Mouse (Mus musculus) olfactory bulb, adult 2 months (tissue): ENCODE measurements around the gene Snrpa1. TPM values are rescaled to one million over a fixed set of nuclear protein-coding genes. Genes with fewer than 3 reads are reported as not detected.

ENCODE experiments used
- H3K27ac ChIP-seq: fragments of 200-500 bp; 2 replicates; pipeline ENCODE4 v1.5.1; 2012; ENCODE audit warnings: low read depth, low read length; ENCODE audit not compliant: insufficient read depth
- H3K4me1 ChIP-seq: fragments of 200-500 bp; 2 replicates; pipeline ENCODE4 v1.6.1; 2012; ENCODE audit warnings: low read length; ENCODE audit not compliant: control insufficient read depth, insufficient read depth
- H3K4me3 ChIP-seq: fragments of 200-500 bp; 2 replicates; pipeline ENCODE4 v1.5.1; 2012; ENCODE audit warnings: mild to moderate bottlenecking, low read depth, low read length, moderate library complexity; ENCODE audit not compliant: insufficient read depth
- CTCF ChIP-seq: fragments of 200-500 bp; IDR thresholded peaks from 2 replicates; pipeline ENCODE4 v1.5.1; 2012; ENCODE audit warnings: low read depth, mild to moderate bottlenecking, low read length, moderate library complexity; ENCODE audit not compliant: insufficient read depth
- POLR2A ChIP-seq: fragments of 200-500 bp; IDR thresholded peaks from 2 replicates; pipeline ENCODE4 v1.6.1; 2012; ENCODE audit warnings: mild to moderate bottlenecking, low read depth, low read length, moderate library complexity; ENCODE audit not compliant: insufficient read depth
- WGBS: fragments of 180-500 bp; shearing (Covaris S2); methylation state at CpG from one replicate; pipeline ENCODE4 v1.1.7; 2018; 5-methylcytosine and 5-hydroxymethylcytosine counted together
- polyA plus RNA-seq: library from polyadenylated mRNA; stranded (reverse); fragments of >200 nt; gene quantifications from 2 replicates; pipeline ENCODE4 v1.2.4, GENCODE M21; 2012; ENCODE audit warnings: low replicate concordance; ENCODE audit not compliant: missing spikeins, insufficient read depth, insufficient read length

The Snrpa1 gene
- polyA plus RNA-seq, 1 experiment, result not detected

DNA sequence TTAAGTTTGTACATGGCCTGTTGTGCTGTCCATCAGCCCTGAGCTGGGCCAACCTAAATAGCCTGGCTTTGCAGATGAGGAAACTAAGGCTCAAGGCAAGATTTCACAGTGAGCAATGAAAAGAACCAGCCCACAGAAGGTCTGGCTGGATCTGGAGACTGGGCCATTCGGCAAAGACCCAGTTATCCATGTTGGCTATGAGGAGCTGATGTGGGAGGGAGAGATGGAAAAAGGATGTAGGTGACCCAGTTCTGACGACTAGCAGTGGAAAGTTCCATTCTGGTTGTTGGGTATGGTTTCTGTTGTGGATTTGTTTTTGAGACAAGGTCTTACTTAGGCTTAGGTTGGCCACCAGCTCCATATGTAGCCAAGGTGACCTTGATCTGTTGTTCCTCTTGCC is 29.3 kb downstream of the Snrpa1 start:
- Histone ChIP-seq H3K4me1 (peaks cover 7% of the 10 kb centered on the region), H3K27ac (no peak overlapping the region), H3K4me3 (no peak overlapping the region)
- TF ChIP-seq CTCF, result no peak
- TF ChIP-seq POLR2A, result no peak
- 70% methylated on average over 2 of the region's 2 CpGs for WGBS

DNA sequence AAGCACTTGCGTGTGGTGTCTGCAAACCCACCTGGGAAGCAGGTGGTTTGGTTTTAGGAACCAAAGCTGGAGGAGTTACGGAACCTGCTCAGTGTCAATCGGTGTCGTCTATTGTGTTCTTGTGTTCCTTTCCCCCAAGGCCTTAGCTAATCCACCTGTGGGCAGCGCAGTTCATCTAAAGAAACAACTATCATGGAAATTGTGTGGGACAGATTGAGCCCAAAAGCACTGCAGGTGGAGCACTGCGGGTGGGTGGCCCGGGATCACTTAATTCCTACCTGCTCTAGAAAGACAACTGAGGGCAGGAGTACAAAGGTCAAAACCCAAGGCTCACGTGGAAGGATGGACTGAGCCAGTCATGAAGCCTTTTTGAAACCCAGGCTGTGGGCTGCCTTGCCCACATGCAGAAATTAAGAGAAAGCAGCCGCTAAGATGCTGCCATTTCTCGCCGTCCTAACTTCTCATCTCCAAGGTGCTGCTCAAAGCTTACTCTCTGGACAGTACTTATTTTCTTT is 31.9 kb downstream of the Snrpa1 start:
- Histone ChIP-seq H3K4me3 (no peak overlapping the region), H3K27ac (no peak overlapping the region), H3K4me1 (peaks cover 13% of the 10 kb centered on the region)
- WGBS, result 79% methylated on average over 11 of the region's 11 CpGs
- no peak for TF ChIP-seq CTCF
- no peak for TF ChIP-seq POLR2A

GRCm38 (mm10) chr7:66091553-66091952 is 32.8 kb downstream of the Snrpa1 start:
- Histone ChIP-seq H3K27ac (no peak overlapping the region), H3K4me3 (no peak overlapping the region), H3K4me1 (peaks cover 18% of the 10 kb centered on the region)
- WGBS, result 86% methylated on average over 7 of the region's 7 CpGs
- TF ChIP-seq POLR2A, result no peak
- no peak for TF ChIP-seq CTCF

- TF ChIP-seq CTCF (no peak), POLR2A (no peak)
- H3K4me3 ChIP-seq, result no peak overlapping the region
- WGBS, result 94% methylated on average over 8 of the region's 8 CpGs
- H3K27ac ChIP-seq, result no peak overlapping the region
- H3K4me1 ChIP-seq, result peaks cover 14% of the 10 kb centered on the region
Observed at GRCm38 (mm10) chr7:66092656-66093055, 33.9 kb downstream of the Snrpa1 start.

- TF ChIP-seq CTCF, result no peak
- TF ChIP-seq POLR2A, result no peak
- WGBS, result 40% methylated on average over 5 of the region's 5 CpGs
- no peak overlapping the region for H3K4me3 ChIP-seq
- H3K4me1 ChIP-seq, result peaks cover 10% of the 10 kb centered on the region
- no peak overlapping the region for H3K27ac ChIP-seq
Observed at GRCm38 (mm10) chr7:66094141-66094540, 35.3 kb downstream of the Snrpa1 start.

- TF ChIP-seq POLR2A, result no peak
- no peak for TF ChIP-seq CTCF
- Histone ChIP-seq H3K4me3 (no peak overlapping the region), H3K27ac (no peak overlapping the region), H3K4me1 (peaks cover 10% of the 10 kb centered on the region)
- 83% methylated on average over 7 of the region's 7 CpGs for WGBS
Observed at GRCm38 (mm10) chr7:66098803-66099202, 40.0 kb downstream of the Snrpa1 start.

DNA sequence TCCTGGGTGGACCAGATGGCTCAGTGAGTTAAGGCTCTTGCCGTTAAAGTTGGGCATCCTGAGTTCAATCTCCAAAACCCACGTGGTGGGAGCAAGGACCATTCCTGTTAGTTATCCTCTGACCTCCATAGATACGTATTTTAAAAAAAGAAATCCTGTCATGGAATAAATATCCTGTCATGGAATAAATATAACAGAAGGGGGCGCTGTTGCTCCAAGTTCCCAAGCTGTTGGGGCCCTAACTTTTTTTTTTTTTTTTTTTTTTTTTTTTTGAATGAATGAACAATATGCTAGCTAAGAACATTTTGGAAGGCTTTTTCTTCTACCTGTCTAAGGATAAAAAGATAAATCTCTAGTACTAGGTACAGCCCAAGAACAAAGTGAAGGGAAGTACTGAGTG is 43.1 kb downstream of the Snrpa1 start:
- Histone ChIP-seq H3K4me1 (no peaks in the 10 kb centered on the region), H3K27ac (no peak overlapping the region), H3K4me3 (no peak overlapping the region)
- WGBS, result 2% methylated on average over 4 of the region's 4 CpGs
- TF ChIP-seq CTCF (no peak), POLR2A (no peak)

DNA sequence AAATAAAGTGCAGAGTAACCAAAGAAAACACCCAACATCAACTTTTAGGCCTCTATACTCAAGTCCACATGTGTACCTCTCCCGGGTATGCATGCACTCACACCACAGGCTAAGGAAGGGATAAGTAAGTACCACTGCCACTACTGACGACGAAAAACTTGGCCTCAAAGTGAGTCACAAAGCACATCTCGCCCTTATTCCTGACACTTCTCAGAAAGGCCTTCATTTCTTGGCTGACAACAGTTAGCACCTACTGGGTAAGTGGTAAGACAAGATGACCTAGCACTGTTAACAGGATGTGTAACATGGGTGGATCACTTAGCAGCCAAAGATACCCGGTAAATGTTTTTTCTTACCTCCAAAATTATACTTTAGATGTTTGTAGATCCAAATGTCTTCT is 45.7 kb downstream of the Snrpa1 start:
- Histone ChIP-seq H3K4me1 (peaks cover 3% of the 10 kb centered on the region), H3K4me3 (no peak overlapping the region), H3K27ac (no peak overlapping the region)
- 87% methylated on average over 5 of the region's 5 CpGs for WGBS
- no peak for TF ChIP-seq POLR2A
- TF ChIP-seq CTCF, result no peak

- Histone ChIP-seq H3K27ac (no peak overlapping the region), H3K4me3 (no peak overlapping the region), H3K4me1 (peaks cover 3% of the 10 kb centered on the region)
- TF ChIP-seq CTCF (no peak), POLR2A (no peak)
- 65% methylated on average over 4 of the region's 4 CpGs for WGBS
Observed at GRCm38 (mm10) chr7:66105771-66106170, 47.0 kb downstream of the Snrpa1 start.

DNA sequence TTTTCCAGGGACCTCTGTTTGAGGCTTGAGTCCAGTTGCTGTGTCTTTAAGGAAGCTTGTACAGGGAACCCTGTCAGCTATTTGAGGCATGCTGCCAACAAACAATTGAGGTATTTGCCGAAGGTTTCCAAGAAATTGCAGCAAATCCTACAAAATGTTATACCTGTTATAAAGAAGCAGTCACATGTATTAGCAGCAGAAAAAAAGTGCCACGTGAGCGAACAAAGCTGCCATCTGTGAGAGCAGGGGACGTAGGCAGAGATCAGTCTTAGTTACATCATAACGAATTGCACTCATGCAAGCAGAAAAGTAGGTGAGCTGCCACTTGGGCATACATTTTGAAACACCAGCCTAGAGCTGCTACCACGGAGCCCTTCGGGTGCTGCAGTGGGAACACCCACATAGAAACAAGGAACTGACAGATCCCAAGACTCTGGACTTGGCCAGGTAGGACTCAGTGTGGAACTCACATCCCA is 47.8 kb downstream of the Snrpa1 start:
- peaks cover 3% of the 10 kb centered on the region for H3K4me1 ChIP-seq
- WGBS, result 57% methylated on average over 7 of the region's 7 CpGs
- TF ChIP-seq CTCF (no peak), POLR2A (no peak)
- no peak overlapping the region for H3K4me3 ChIP-seq
- no peak overlapping the region for H3K27ac ChIP-seq
